ENCODE assay signal across 22 mouse cellular contexts in genomic region chr3:127757886-127758301, GRCm38 (mm10). TPM values are rescaled to one million over a fixed set of nuclear protein-coding genes. Genes with fewer than 3 reads are reported as not detected.
A peak's percentile ranks its signal among the peaks of the same experiment; 100 is the strongest.
DNase-seq lines count a peak whose midpoint lies in the region; ATAC-seq lines count a peak whose summit lies in the region.
"Had no signal": no experiment of that assay in that cellular context is flagged by ENCODE, and none has a peak within 500 bp of the region (broad histone marks: within the 10 kb centered on the region; RNA-seq: fewer than 3 reads in every experiment).

No protein-coding gene starts in this region.

- H3K9ac ChIP-seq in liver, embryonic 11.5 days (ENCODE audit: low read depth, low read length): no peak overlapping the region
- H3K9ac ChIP-seq in liver, embryonic 13.5 days: no peak overlapping the region
- H3K9ac ChIP-seq: embryonic facial prominence, embryonic 13.5 days; heart, embryonic 13.5 days; hindbrain, embryonic 13.5 days; intestine, embryonic 15.5 days had no signal

- H3K9me3 ChIP-seq in liver, embryonic 11.5 days (ENCODE audit: control insufficient read depth, low read length): no peaks in the 10 kb centered on the region
- H3K9me3 ChIP-seq in liver, embryonic 13.5 days (replicated peaks): no peaks in the 10 kb centered on the region
- H3K9me3 ChIP-seq: embryonic facial prominence, embryonic 13.5 days; G1E; heart, embryonic 13.5 days; hindbrain, embryonic 13.5 days; intestine, embryonic 15.5 days had no signal

- peak; percentile 78 for ATAC-seq in liver, embryonic 11.5 days (replicated peaks; ENCODE audit: low FRiP score)
- ATAC-seq in liver, embryonic 13.5 days (ENCODE audit: low read depth): peak; percentile 87
- ATAC-seq in megakaryocyte progenitor cell, adult 5-6 weeks (replicated peaks; ENCODE audit: poor library complexity): peak; percentile 68
- no peak for ATAC-seq in CD4-positive, CD25-positive, alpha-beta regulatory T cell, adult 4 months
- ATAC-seq: activated CD4-positive, CD25-positive, alpha-beta regulatory T cell, adult 4 months; intestine, embryonic 15.5 days; Patski had no signal

- no peak for DNase-seq in liver, embryonic 11.5 days (ENCODE audit: low spot score)
- DNase-seq in liver: no peak
- DNase-seq in c-Kit-positive CD71-positive TER-119-negative erythroid progenitor cells, embryonic 14.5 days (ENCODE audit: low read depth): peak; percentile 24
- DNase-seq in liver, embryonic 13.5 days: no peak
- no peak for DNase-seq in thymus, postnatal 10 days (ENCODE audit: low spot score in 2 of 2)
- DNase-seq in gastrocnemius, adult 8-10 months (ENCODE audit: low spot score in 2 of 2): no peak
- DNase-seq: adrenal gland, postnatal 14 days; cerebellum, adult 11 months; cerebellum, adult 8-10 months; cerebellum, postnatal 25 days; gastrocnemius, adult 2 months; gastrocnemius, postnatal 36 days; heart, postnatal 4 days had no signal

- H3K4me2 ChIP-seq in liver, embryonic 11.5 days: no peak overlapping the region
- no peak overlapping the region for H3K4me2 ChIP-seq in liver, embryonic 13.5 days
- H3K4me2 ChIP-seq: embryonic facial prominence, embryonic 13.5 days; heart, embryonic 13.5 days; hindbrain, embryonic 13.5 days; intestine, embryonic 15.5 days had no signal

- H3K36me3 ChIP-seq in liver, embryonic 11.5 days (ENCODE audit: control insufficient read depth, insufficient read depth, low read length): no peaks in the 10 kb centered on the region
- H3K36me3 ChIP-seq in liver, embryonic 13.5 days: no peaks in the 10 kb centered on the region
- H3K36me3 ChIP-seq: embryonic facial prominence, embryonic 13.5 days; G1E; heart, embryonic 13.5 days; hindbrain, embryonic 13.5 days; intestine, embryonic 15.5 days had no signal

- H3K4me1 ChIP-seq in liver, embryonic 11.5 days (replicated peaks; ENCODE audit: control insufficient read depth, insufficient read depth, low read length): peaks cover 2% of the 10 kb centered on the region; the same call in 1 of the 2 replicates
- H3K4me1 ChIP-seq in liver, embryonic 13.5 days (replicated peaks): peaks cover 16% of the 10 kb centered on the region
- H3K4me1 ChIP-seq: embryonic facial prominence, embryonic 13.5 days; heart, embryonic 13.5 days; intestine, embryonic 15.5 days had no signal

- H3K27me3 ChIP-seq in liver, embryonic 11.5 days (replicated peaks; ENCODE audit: control insufficient read depth, insufficient read depth, low read length): peaks cover 14% of the 10 kb centered on the region
- peaks cover 2% of the 10 kb centered on the region; the same call in 1 of the 2 replicates for H3K27me3 ChIP-seq in liver, embryonic 13.5 days
- H3K27me3 ChIP-seq: intestine, embryonic 15.5 days; Patski had no signal

- no peak overlapping the region for H3K27ac ChIP-seq in liver, embryonic 11.5 days (ENCODE audit: low read depth, low read length)
- no peak overlapping the region for H3K27ac ChIP-seq in liver, embryonic 13.5 days
- H3K27ac ChIP-seq: embryonic facial prominence, embryonic 13.5 days; gastrocnemius, adult 2 months; heart, embryonic 13.5 days; hindbrain, embryonic 13.5 days; intestine, embryonic 15.5 days had no signal

- H3K4me3 ChIP-seq in liver, embryonic 11.5 days (ENCODE audit: low read depth, low read length): no peak overlapping the region
- H3K4me3 ChIP-seq in liver, embryonic 13.5 days (replicated peaks): no peak overlapping the region
- H3K4me3 ChIP-seq: embryonic facial prominence, embryonic 13.5 days; gastrocnemius, adult 2 months; heart, embryonic 13.5 days; hindbrain, embryonic 13.5 days; intestine, embryonic 15.5 days had no signal

RNA-seq across cellular contexts. Expression of gene Alpk1, which starts 22.4 kb away (rescaled TPM):
- polyA plus RNA-seq in liver, embryonic 11.5 days (2014; fragmentation: Nextera tagmentation; extraction: Ambion mirVana): 0.92 and 1.1 TPM in 2 replicates
- 0.54 and 0.58 TPM in 2 replicates for polyA plus RNA-seq in liver, embryonic 13.5 days (2015; fragmentation: Nextera tagmentation; extraction: Ambion mirVana)
- 7.1 and 10.3 TPM in 2 replicates for total RNA-seq in megakaryocyte progenitor cell, adult 5-6 weeks (2015)
- total RNA-seq in megakaryocyte progenitor cell, adult 5-6 weeks (2017): 13.6 and 19.1 TPM in 2 replicates
- polyA plus RNA-seq in CD4-positive, CD25-positive, alpha-beta regulatory T cell, adult 4 months (2017; shearing (Covaris generic)): 1 to 10 TPM in 1 of 2 experiments, under 1 TPM in 1; 0.70 to 1.9 TPM
- 1 to 10 TPM in 3 of 4 experiments, under 1 TPM in 1; 0.92 to 1.8 (median 1.6) TPM for total RNA-seq in gastrocnemius, adult 8-10 months (2022)

RNA-seq across cellular contexts. Expression of gene Tifa, which starts 31.7 kb away (rescaled TPM):
- 13.4 and 14.3 TPM in 2 replicates for polyA plus RNA-seq in liver, embryonic 11.5 days (2014; fragmentation: Nextera tagmentation; extraction: Ambion mirVana)
- 14.2 and 15.6 TPM in 2 replicates for polyA plus RNA-seq in liver, embryonic 13.5 days (2015; fragmentation: Nextera tagmentation; extraction: Ambion mirVana)
- 56.4 and 60.7 TPM in 2 replicates for total RNA-seq in megakaryocyte progenitor cell, adult 5-6 weeks (2015)
- total RNA-seq in megakaryocyte progenitor cell, adult 5-6 weeks (2017): 53.6 and 57.0 TPM in 2 replicates
- under 1 TPM in 1 of 2 experiments, not detected in 1; 0.38 TPM for polyA plus RNA-seq in CD4-positive, CD25-positive, alpha-beta regulatory T cell, adult 4 months (2017; shearing (Covaris generic))
- total RNA-seq in gastrocnemius, adult 8-10 months (2022): 1 to 10 TPM in 2 of 4 experiments, under 1 TPM in 2; 0.85 to 1.6 (median 1.0) TPM

Comparison
In these comparisons a context has a peak if more than half of its experiments do, and no peak if none do; other contexts are left out.
1. RNA of gene Tifa, which starts 31.7 kb away (polyA plus RNA-seq): 14.2 to 15.6 TPM in liver, embryonic 13.5 days and 13.4 to 14.3 TPM in liver, embryonic 11.5 days; 0.38 TPM in CD4-positive, CD25-positive, alpha-beta regulatory T cell, adult 4 months; every median in the first group is over 10 times any median in the second.